Mouse (Mus musculus) hindbrain, embryonic 11.5 days (tissue): Measurements from ENCODE around the gene Gm20388. TPM values are rescaled to one million over a fixed set of nuclear protein-coding genes. Genes with fewer than 3 reads are reported as not detected.

ENCODE experiments used
- ATAC-seq: fragments of 200-750 bp; cut with Nextera tagmentation; 2 replicates; pipeline ENCODE4 v1.8.0; 2017; ENCODE audit warnings: mild to moderate bottlenecking, moderate TSS enrichment, moderate library complexity; ENCODE audit not compliant: low FRiP score
- DNase-seq: peaks from one replicate; pipeline ENCODE4 v3.0.0-alpha.2; 2015; ENCODE audit warnings: low spot score
- H3K27ac ChIP-seq: fragments of 300-500 bp; sonication (generic); 2 replicates; pipeline ENCODE4 v1.5.1; 2014; ENCODE audit warnings: mild to moderate bottlenecking, low read depth, low read length
- H3K27me3 ChIP-seq: fragments of 300-500 bp; sonication (generic); 2 replicates; pipeline ENCODE4 v1.6.1; 2014; ENCODE audit warnings: mild to moderate bottlenecking, low read length, moderate library complexity, mixed read lengths; ENCODE audit not compliant: control insufficient read depth, insufficient read depth
- H3K36me3 ChIP-seq: fragments of 300-500 bp; sonication (generic); 2 replicates; pipeline ENCODE4 v1.6.1; 2014; ENCODE audit warnings: mild to moderate bottlenecking, low read length, moderate library complexity, mixed read lengths; ENCODE audit not compliant: control insufficient read depth, insufficient read depth
- H3K4me1 ChIP-seq: fragments of 300-500 bp; sonication (generic); replicated peaks from 2 replicates; pipeline ENCODE4 v1.6.1; 2014; ENCODE audit warnings: low read length, mixed read lengths; ENCODE audit not compliant: control insufficient read depth, insufficient read depth
- H3K4me2 ChIP-seq: fragments of 300-500 bp; sonication (generic); replicated peaks from 2 replicates; pipeline ENCODE4 v1.6.1; 2014; ENCODE audit warnings: mild to moderate bottlenecking, low read depth, low read length
- H3K4me3 ChIP-seq: fragments of 300-500 bp; sonication (generic); 2 replicates; pipeline ENCODE4 v1.5.1; 2014; ENCODE audit warnings: low read depth, low read length
- H3K9ac ChIP-seq: fragments of 300-500 bp; sonication (generic); 2 replicates; pipeline ENCODE4 v1.6.1; 2014; ENCODE audit warnings: low read depth, low read length
- H3K9me3 ChIP-seq: fragments of 300-500 bp; sonication (generic); 2 replicates; pipeline ENCODE4 v1.6.1; 2016; ENCODE audit warnings: low read length; ENCODE audit not compliant: control insufficient read depth
- WGBS: fragments of 180-500 bp; shearing (Covaris S2); extraction: QIAGEN DNeasy Blood & Tissue Kit; methylation state at CpG from one replicate; pipeline ENCODE4 v1.1.7; 2014; 5-methylcytosine and 5-hydroxymethylcytosine counted together
- polyA plus RNA-seq: library from polyadenylated mRNA; unstranded; fragments of >200 nt; fragmentation: Nextera tagmentation; extraction: Ambion mirVana; gene quantifications from 2 replicates; pipeline ENCODE4 v1.2.1, GENCODE M21; 2014

The Gm20388 gene
- polyA plus RNA-seq, 1 experiment from 2014 or later: 11.8 TPM

DNA sequence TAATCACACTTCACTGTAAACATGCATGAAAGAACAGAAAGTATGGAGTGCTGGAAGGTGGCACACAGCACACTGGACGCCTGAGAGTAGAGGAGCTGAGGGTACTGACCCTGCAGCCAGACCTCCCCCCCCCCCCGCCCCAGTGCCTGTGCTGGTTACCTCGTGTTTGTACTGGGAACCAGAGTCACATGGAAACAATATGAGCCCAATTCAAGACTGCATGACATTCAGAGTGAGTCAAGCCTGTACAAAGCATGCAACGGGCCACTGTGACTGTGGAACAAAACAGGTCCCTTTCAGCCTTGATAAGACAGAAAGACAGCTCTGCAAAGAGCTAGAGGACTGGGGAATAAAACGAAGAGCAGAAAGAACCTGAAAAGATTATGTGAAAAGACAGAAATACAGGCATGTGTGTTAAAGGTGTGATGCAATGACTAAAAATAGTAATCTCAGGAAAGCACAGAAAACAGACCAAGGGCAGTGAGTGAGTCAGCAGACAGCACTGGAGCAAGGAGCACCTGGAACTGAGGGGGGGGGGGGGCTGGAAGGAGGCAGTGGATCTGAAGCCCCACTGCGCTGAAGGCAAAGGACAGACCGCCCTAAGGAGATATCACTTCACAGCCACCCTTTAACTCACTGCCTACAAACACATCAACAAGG, 3012.9 kb downstream of the Gm20388 start:
- H3K4me1 ChIP-seq: no peaks in the 10 kb centered on the region
- DNase-seq: no peak
- no peak overlapping the region for H3K4me2 ChIP-seq
- H3K4me3 ChIP-seq: no peak overlapping the region
- no peaks in the 10 kb centered on the region for H3K36me3 ChIP-seq
- H3K27me3 ChIP-seq: no peaks in the 10 kb centered on the region
- no peaks in the 10 kb centered on the region for H3K9me3 ChIP-seq
- no peak for ATAC-seq
- H3K27ac ChIP-seq: no peak overlapping the region
- 55% methylated on average over 7 of the region's 7 CpGs for WGBS
- no peak overlapping the region for H3K9ac ChIP-seq

DNA sequence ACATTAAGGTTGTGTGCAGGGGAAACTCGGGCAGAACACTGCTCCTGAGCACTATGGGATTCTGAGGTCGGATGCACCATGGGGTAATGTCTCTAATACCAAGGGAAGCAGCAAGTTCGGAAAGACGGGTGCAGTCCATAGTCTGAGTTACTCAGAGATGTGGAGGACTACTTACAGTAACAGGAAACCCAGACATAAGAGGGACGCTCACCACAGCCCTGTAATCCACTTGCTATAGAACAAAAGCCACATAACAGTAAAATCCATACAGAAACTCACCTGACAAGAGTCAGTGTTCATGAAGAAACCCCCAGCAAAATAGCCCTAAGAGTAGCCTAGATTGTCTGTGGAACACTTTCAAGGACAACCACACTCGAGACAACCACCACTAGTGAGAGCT, 3013.4 kb downstream of the Gm20388 start:
- H3K27ac ChIP-seq: no peak overlapping the region
- DNase-seq: no peak
- no peak overlapping the region for H3K9ac ChIP-seq
- H3K4me3 ChIP-seq: no peak overlapping the region
- ATAC-seq: no peak
- 82% methylated on average over 6 of the region's 6 CpGs for WGBS
- H3K4me1 ChIP-seq: no peaks in the 10 kb centered on the region
- H3K4me2 ChIP-seq: no peak overlapping the region
- no peaks in the 10 kb centered on the region for H3K36me3 ChIP-seq
- no peaks in the 10 kb centered on the region for H3K27me3 ChIP-seq
- no peaks in the 10 kb centered on the region for H3K9me3 ChIP-seq

DNA sequence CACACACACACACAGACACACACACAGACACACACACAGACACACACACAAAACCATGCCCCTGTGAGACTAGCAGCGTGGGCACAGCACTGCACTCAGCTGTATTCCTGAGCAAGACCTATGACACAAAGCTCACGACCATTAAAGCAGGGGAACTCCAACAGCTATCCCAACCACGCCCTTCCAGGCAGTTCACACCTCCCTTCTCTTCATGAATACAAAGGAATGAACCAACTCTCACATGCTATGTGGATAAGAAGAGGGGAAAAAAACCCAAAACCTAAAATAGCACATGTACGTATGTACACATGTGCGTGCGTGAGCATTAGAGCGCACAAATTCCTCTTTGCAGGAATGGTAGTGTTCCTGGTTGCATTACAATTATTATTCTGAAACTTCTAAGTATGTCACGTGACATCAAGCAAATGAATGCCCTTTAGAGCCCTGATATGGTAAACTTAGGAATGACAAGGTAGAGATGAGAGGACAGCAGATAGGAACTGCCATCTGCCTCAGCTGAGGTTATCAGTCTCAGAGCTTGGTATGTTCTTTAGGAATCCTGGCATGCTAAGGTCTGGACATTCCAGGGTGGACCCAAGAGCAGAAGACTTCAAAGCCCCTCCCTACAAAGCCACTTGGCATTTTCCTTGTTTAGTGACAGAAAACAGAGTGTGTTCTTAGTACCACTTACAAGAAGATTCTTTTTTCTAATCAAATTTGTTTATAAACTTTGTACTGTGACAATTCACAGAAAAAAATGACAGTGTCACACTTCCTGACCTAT, 3015.5 kb downstream of the Gm20388 start:
- no peak overlapping the region for H3K9ac ChIP-seq
- WGBS: 93% methylated on average over 8 of the region's 8 CpGs

DNA sequence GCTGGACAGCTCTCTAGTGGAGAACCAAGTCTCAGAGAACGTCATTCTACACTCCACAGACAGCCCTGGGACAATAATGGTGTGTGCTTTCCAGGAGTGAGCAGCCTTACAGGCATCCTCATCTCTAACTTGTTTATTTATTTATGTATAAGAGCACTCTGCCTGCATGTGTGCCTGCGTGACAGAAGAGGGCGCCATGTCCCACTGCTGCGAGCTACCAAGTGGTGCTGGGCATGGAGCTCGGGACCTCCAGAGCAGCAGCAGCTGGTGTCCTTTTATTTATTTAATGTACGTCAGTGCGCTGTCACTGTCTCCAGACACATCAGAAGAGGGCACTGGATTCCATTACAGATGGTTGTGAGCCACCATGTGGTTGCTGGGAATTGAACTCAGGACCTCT, 3016.1 kb downstream of the Gm20388 start:
- 81% methylated on average over 7 of the region's 7 CpGs for WGBS
- Histone ChIP-seq H3K9ac (no peak overlapping the region), H3K36me3 (no peaks in the 10 kb centered on the region), H3K9me3 (no peaks in the 10 kb centered on the region), H3K27me3 (no peaks in the 10 kb centered on the region), H3K27ac (no peak overlapping the region), H3K4me2 (no peak overlapping the region), H3K4me3 (no peak overlapping the region), H3K4me1 (no peaks in the 10 kb centered on the region)
- ATAC-seq (no peak), DNase-seq (no peak)

More for the DNA sequence above, 3015.5 kb downstream of the Gm20388 start:
- Histone ChIP-seq H3K27me3 (no peaks in the 10 kb centered on the region), H3K4me3 (no peak overlapping the region), H3K4me2 (no peak overlapping the region), H3K36me3 (no peaks in the 10 kb centered on the region), H3K27ac (no peak overlapping the region), H3K9me3 (no peaks in the 10 kb centered on the region), H3K4me1 (no peaks in the 10 kb centered on the region)
- DNase-seq (no peak), ATAC-seq (no peak)

DNA sequence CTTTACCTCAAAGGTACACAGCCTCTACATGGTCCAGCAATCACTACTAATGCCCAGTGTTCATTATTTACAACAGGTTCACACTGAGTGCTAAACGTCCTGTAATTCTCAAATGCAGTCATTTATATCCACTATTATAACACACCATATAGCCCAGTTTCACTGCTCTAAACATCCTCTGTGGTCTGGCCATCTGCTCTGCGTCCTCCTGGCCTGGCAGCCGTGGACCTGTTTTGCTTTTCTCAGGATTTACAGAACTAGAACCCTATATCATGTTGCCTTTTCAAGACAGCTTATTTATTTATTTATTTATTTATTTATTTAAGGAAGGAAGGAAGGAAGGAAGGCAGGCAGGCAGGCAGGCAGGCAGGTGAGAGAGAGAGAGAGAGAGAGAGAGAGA, 3017.2 kb downstream of the Gm20388 start:
- Histone ChIP-seq H3K9me3 (no peaks in the 10 kb centered on the region), H3K27me3 (no peaks in the 10 kb centered on the region), H3K4me2 (no peak overlapping the region), H3K4me1 (no peaks in the 10 kb centered on the region), H3K4me3 (no peak overlapping the region), H3K27ac (no peak overlapping the region), H3K9ac (no peak overlapping the region), H3K36me3 (no peaks in the 10 kb centered on the region)
- no peak for ATAC-seq
- WGBS: 93% methylated on average over 3 of the region's 3 CpGs
- DNase-seq: no peak

DNA sequence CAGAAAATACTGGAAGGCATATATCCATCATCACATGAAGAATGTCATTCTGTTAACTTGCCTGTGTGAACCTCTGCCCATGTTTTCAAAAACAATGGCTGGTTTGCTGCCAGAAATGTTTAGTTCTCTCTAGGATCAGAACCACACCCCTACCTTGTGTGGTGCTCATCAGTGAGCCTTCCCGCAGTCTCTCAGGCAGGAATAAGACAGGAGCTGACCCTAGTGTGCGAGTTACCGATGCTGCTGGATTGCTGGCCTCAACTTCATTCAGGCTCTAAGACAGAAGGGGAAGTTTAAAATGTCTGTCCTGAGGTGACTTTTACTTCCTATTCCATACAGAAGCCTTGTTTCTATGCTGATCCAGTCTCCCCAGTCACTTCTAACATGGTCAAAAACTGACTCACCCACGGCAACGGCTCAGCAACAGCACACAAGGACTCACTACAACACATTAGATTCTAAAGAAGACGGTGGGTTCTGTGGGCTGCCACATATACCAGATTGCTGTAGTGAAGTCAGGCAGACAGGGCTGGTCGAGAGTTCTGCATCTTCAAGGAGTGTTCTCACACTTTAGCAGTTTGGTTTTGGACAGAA, 3018.1 kb downstream of the Gm20388 start:
- Histone ChIP-seq H3K4me2 (no peak overlapping the region), H3K36me3 (no peaks in the 10 kb centered on the region), H3K27ac (no peak overlapping the region), H3K27me3 (no peaks in the 10 kb centered on the region), H3K9ac (no peak overlapping the region), H3K9me3 (no peaks in the 10 kb centered on the region), H3K4me1 (no peaks in the 10 kb centered on the region), H3K4me3 (no peak overlapping the region)
- 94% methylated on average over 7 of the region's 7 CpGs for WGBS
- no peak for DNase-seq
- ATAC-seq: no peak

DNA sequence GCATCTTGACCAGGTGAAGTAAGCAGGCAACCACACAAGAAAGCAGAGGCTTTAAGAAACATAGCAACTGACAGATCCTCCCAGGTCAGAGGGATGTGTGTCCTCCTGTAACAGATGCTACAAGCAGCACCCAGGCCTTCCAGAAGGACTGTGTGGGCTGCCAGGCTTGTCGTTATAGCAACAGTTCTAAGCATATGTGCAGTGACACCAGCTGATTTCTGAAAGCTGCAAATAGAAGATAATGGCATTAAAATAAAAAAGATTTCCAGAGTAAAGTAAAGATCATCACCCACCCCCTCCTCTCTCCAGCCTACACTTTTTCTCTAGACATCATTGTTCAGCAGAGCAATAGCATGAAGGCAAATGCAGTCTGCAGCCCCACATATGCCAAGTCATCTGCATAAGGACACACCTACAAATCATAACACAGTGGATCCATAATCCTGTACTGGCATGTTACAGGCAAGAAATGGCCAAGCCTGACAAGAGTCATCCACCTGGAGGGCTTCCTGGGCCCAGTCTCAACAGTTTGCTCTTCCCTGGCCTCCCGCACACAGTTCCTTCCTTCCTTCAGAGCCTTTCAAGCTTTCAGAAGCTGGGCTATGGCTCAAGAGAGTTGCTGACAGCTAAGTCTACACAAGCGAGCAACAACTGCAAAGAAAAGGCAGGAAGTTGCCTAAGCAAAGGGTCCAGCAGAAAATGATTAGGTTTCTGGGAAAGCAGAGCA, 3021.4 kb downstream of the Gm20388 start:
- H3K4me1 ChIP-seq: no peaks in the 10 kb centered on the region
- H3K4me2 ChIP-seq: no peak overlapping the region
- H3K9ac ChIP-seq: no peak overlapping the region
- H3K36me3 ChIP-seq: no peaks in the 10 kb centered on the region
- no peaks in the 10 kb centered on the region for H3K27me3 ChIP-seq
- H3K27ac ChIP-seq: no peak overlapping the region
- ATAC-seq: no peak
- DNase-seq: no peak
- no peak overlapping the region for H3K4me3 ChIP-seq
- no peaks in the 10 kb centered on the region for H3K9me3 ChIP-seq
- 72% methylated on average over 3 of the region's 3 CpGs for WGBS

DNA sequence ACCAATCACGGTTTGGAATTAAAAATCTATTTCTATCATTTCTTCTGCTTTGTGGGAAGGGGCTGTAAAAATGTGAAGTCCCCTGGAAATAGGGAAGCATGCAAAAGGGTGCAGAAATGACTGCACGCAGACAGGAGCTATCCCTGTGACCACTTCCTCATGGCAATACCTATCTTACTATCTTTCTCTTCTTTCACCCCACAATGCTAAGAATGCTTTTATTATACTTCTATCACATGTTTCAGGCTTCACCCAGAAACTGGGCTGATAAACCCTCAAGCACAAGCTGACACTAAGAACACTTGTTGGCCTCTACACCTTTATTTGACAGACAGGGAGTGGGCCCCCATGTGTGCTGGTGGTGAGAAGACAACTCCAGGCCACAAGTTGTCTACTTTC, 3021.9 kb downstream of the Gm20388 start:
- Histone ChIP-seq H3K27ac (no peak overlapping the region), H3K4me1 (no peaks in the 10 kb centered on the region; the same call in 1 of the 2 replicates), H3K4me2 (no peak overlapping the region), H3K4me3 (no peak overlapping the region), H3K9ac (no peak overlapping the region), H3K27me3 (no peaks in the 10 kb centered on the region), H3K36me3 (no peaks in the 10 kb centered on the region), H3K9me3 (no peaks in the 10 kb centered on the region)
- DNase-seq: no peak
- WGBS: 91% methylated on average over 2 of the region's 2 CpGs
- ATAC-seq: no peak
